Mouse (Mus musculus) cerebellum, adult 2 months (tissue): ENCODE measurements around the gene Ofcc1. TPM values are rescaled to one million over a fixed set of nuclear protein-coding genes. Genes with fewer than 3 reads are reported as not detected.

ENCODE experiments used
- DNase-seq, 2 experiments: peaks; one replicate each; pipeline ENCODE4 v3.0.0; 2021
- H3K27ac ChIP-seq: fragments of 200-500 bp; 2 replicates; pipeline ENCODE4 v1.5.1; 2012; ENCODE audit warnings: low read length, control low read depth, inconsistent platforms; ENCODE audit not compliant: insufficient read depth
- H3K27me3 ChIP-seq: fragments of 200-500 bp; 2 replicates; pipeline ENCODE4 v1.6.1; 2012; ENCODE audit warnings: inconsistent platforms, mild to moderate bottlenecking, low read length, moderate library complexity; ENCODE audit not compliant: control insufficient read depth, insufficient read depth
- H3K4me1 ChIP-seq: fragments of 200-500 bp; 2 replicates; pipeline ENCODE4 v1.6.1; 2011; ENCODE audit warnings: low read length; ENCODE audit not compliant: control insufficient read depth, insufficient read depth
- H3K4me3 ChIP-seq: fragments of 200-500 bp; replicated peaks from 2 replicates; pipeline ENCODE3; 2011; ENCODE audit warnings: mild to moderate bottlenecking, low read depth, low read length, control low read depth; ENCODE audit not compliant: insufficient read depth
- CTCF ChIP-seq: fragments of 200-500 bp; IDR thresholded peaks from 2 replicates; pipeline ENCODE4 v1.5.1; 2011; ENCODE audit warnings: low read depth, mild to moderate bottlenecking, control low read depth, low read length, moderate library complexity, borderline replicate concordance; ENCODE audit not compliant: insufficient read depth
- POLR2A ChIP-seq: fragments of 200-500 bp; IDR thresholded peaks from 2 replicates; pipeline ENCODE4 v1.6.1; 2011; ENCODE audit warnings: low read length, control low read depth, borderline replicate concordance; ENCODE audit not compliant: insufficient read depth
- WGBS: fragments of 180-500 bp; shearing (Covaris S2); methylation state at CpG from one replicate; pipeline ENCODE4 v1.1.7; 2018; 5-methylcytosine and 5-hydroxymethylcytosine counted together
- polyA plus RNA-seq: library from polyadenylated mRNA; depleted of rRNA; stranded (reverse); fragments of >200 nt; gene quantifications from 2 replicates; pipeline ENCODE4 v1.2.3, GENCODE M21; 2012

The Ofcc1 gene
- polyA plus RNA-seq, 1 experiment: not detected

- TF ChIP-seq CTCF (no peak), POLR2A (no peak)
- Histone ChIP-seq H3K4me3 (no peak overlapping the region), H3K4me1 (no peaks in the 10 kb centered on the region), H3K27ac (no peak overlapping the region), H3K27me3 (no peaks in the 10 kb centered on the region)
- 82% methylated on average over 2 of the region's 2 CpGs for WGBS
- no peak for DNase-seq
These were observed 237.4 kb downstream of the Ofcc1 start for GRCm38 (mm10) chr13:40123868-40124267.

- Histone ChIP-seq H3K4me1 (no peaks in the 10 kb centered on the region), H3K27me3 (no peaks in the 10 kb centered on the region), H3K4me3 (no peak overlapping the region), H3K27ac (no peak overlapping the region)
- no peak for TF ChIP-seq CTCF
- TF ChIP-seq POLR2A: no peak
- no peak for DNase-seq
- WGBS: 45% methylated on average over 2 of the region's 2 CpGs
These were observed 248.9 kb downstream of the Ofcc1 start for GRCm38 (mm10) chr13:40112336-40112735.

- peak; percentile 48 to 84 for DNase-seq
- H3K4me3 ChIP-seq: no peak overlapping the region
- TF ChIP-seq CTCF (no peak), POLR2A (no peak)
- H3K27ac ChIP-seq: no peak overlapping the region
- H3K4me1 ChIP-seq: no peaks in the 10 kb centered on the region; the same call in 1 of the 2 replicates
- WGBS: 29% methylated on average over 4 of the region's 4 CpGs
- no peaks in the 10 kb centered on the region for H3K27me3 ChIP-seq
These were observed 285.0 kb downstream of the Ofcc1 start for GRCm38 (mm10) chr13:40076236-40076635.

- no peaks in the 10 kb centered on the region for H3K27me3 ChIP-seq
- DNase-seq: no peak
- no peak overlapping the region for H3K4me3 ChIP-seq
- 66% methylated on average over 3 of the region's 3 CpGs for WGBS
- TF ChIP-seq POLR2A (no peak), CTCF (no peak)
- H3K4me1 ChIP-seq: no peaks in the 10 kb centered on the region; the same call in 1 of the 2 replicates
- no peak overlapping the region for H3K27ac ChIP-seq
These were observed 286.3 kb downstream of the Ofcc1 start for GRCm38 (mm10) chr13:40074850-40075416.

- Histone ChIP-seq H3K27ac (no peak overlapping the region), H3K4me1 (no peaks in the 10 kb centered on the region), H3K4me3 (no peak overlapping the region), H3K27me3 (no peaks in the 10 kb centered on the region)
- 98% methylated on average over 1 of the region's 1 CpGs for WGBS
- no peak for DNase-seq
- TF ChIP-seq CTCF: no peak
- no peak for TF ChIP-seq POLR2A
These were observed 291.2 kb downstream of the Ofcc1 start for GRCm38 (mm10) chr13:40070004-40070403.

GRCm38 (mm10) chr13:40061281-40061680, 300.0 kb downstream of the Ofcc1 start:
- WGBS: 51% methylated on average over 5 of the region's 5 CpGs
- H3K4me1 ChIP-seq: peaks cover 8% of the 10 kb centered on the region

GRCm38 (mm10) chr13:40037881-40038280, 323.4 kb downstream of the Ofcc1 start:
- WGBS: 67% methylated on average over 2 of the region's 2 CpGs
- TF ChIP-seq CTCF: no peak
- no peak for TF ChIP-seq POLR2A
- Histone ChIP-seq H3K27me3 (no peaks in the 10 kb centered on the region), H3K4me3 (no peak overlapping the region), H3K4me1 (peaks cover 3% of the 10 kb centered on the region; the same call in 1 of the 2 replicates), H3K27ac (no peak overlapping the region; the same call in 1 of the 2 replicates)
- no peak for DNase-seq

More at GRCm38 (mm10) chr13:40061281-40061680, 300.0 kb downstream of the Ofcc1 start:
- Histone ChIP-seq H3K27ac (peak overlapping the region; percentile 81), H3K27me3 (no peaks in the 10 kb centered on the region), H3K4me3 (no peak overlapping the region)
- TF ChIP-seq POLR2A: no peak
- TF ChIP-seq CTCF: no peak
- peak; percentile 77 to 93 for DNase-seq
